18 mouse cellular contexts compared by ENCODE assay signal in the genomic region with DNA sequence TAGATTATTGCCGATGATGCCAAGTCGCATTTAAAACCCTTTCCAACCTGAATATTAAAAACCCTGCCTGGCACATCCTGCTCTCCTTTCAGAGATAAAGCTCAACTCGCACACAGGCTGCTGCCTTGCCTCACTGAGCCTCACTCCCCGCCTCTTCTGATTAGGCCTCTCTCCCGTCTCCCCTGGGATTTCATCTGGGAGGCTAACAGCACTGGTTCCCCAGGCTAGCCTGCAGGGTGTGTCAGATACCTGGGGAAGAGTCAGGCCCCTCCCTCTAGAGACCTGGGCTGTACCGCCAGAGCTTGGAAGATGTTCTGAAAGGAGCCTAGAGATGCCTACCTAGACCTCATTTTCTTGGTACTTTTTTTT.
DNase-seq lines count a peak whose midpoint lies in the region; ATAC-seq lines count a peak whose summit lies in the region.
"Had no signal": no experiment of that assay in that cellular context is flagged by ENCODE, and none has a peak within 500 bp of the region (broad histone marks: within the 10 kb centered on the region; RNA-seq: fewer than 3 reads in every experiment).

No protein-coding gene starts in this region.

- no peak overlapping the region for H3K27ac ChIP-seq in forebrain, embryonic 16.5 days (ENCODE audit: low read length)
- no peak overlapping the region for H3K27ac ChIP-seq in forebrain, embryonic 11.5 days (ENCODE audit: low read depth, low read length)
- peak overlapping the region; percentile 35; the same call in 1 of the 2 replicates for H3K27ac ChIP-seq in hindbrain, embryonic 14.5 days
- peak overlapping the region; percentile 31; the same call in 1 of the 2 replicates for H3K27ac ChIP-seq in midbrain, embryonic 15.5 days
- H3K27ac ChIP-seq: heart, embryonic 10.5 days had no signal

- no peak overlapping the region for H3K4me3 ChIP-seq in forebrain, embryonic 16.5 days (replicated peaks; ENCODE audit: low read length)
- no peak overlapping the region for H3K4me3 ChIP-seq in forebrain, embryonic 11.5 days (ENCODE audit: low read depth, low read length)
- H3K4me3 ChIP-seq in hindbrain, embryonic 14.5 days (replicated peaks; ENCODE audit: low read length) = no peak overlapping the region
- H3K4me3 ChIP-seq in midbrain, embryonic 15.5 days = no peak overlapping the region
- H3K4me3 ChIP-seq: heart, embryonic 10.5 days had no signal

- H3K36me3 ChIP-seq in forebrain, embryonic 16.5 days (ENCODE audit: control insufficient read depth, insufficient read depth) = no peaks in the 10 kb centered on the region
- no peaks in the 10 kb centered on the region for H3K36me3 ChIP-seq in forebrain, embryonic 11.5 days (ENCODE audit: control insufficient read depth, insufficient read depth, low read length)
- no peaks in the 10 kb centered on the region for H3K36me3 ChIP-seq in hindbrain, embryonic 14.5 days (replicated peaks; ENCODE audit: control insufficient read depth, insufficient read depth)
- no peaks in the 10 kb centered on the region for H3K36me3 ChIP-seq in midbrain, embryonic 15.5 days (replicated peaks)
- H3K36me3 ChIP-seq: G1E; heart, embryonic 10.5 days had no signal

- no peak overlapping the region for H3K9ac ChIP-seq in forebrain, embryonic 16.5 days (replicated peaks; ENCODE audit: low read depth, low read length)
- H3K9ac ChIP-seq in forebrain, embryonic 11.5 days (ENCODE audit: low read length) = no peak overlapping the region
- H3K9ac ChIP-seq in hindbrain, embryonic 14.5 days = no peak overlapping the region
- no peak overlapping the region for H3K9ac ChIP-seq in midbrain, embryonic 15.5 days

- no peaks in the 10 kb centered on the region for H3K27me3 ChIP-seq in forebrain, embryonic 16.5 days (replicated peaks; ENCODE audit: control insufficient read depth, insufficient read depth, low read length)
- no peaks in the 10 kb centered on the region for H3K27me3 ChIP-seq in forebrain, embryonic 11.5 days (ENCODE audit: control insufficient read depth, insufficient read depth, low read length)
- H3K27me3 ChIP-seq in hindbrain, embryonic 14.5 days (ENCODE audit: control insufficient read depth, insufficient read depth, low read length) = no peaks in the 10 kb centered on the region
- no peaks in the 10 kb centered on the region for H3K27me3 ChIP-seq in midbrain, embryonic 15.5 days (replicated peaks)

- DNase-seq in forebrain, embryonic 11.5 days (ENCODE audit: low spot score) = no peak
- DNase-seq in MN1 (ENCODE audit: low spot score) = peak; percentile 40
- no peak for DNase-seq in hindbrain, embryonic 14.5 days (ENCODE audit: low spot score)
- DNase-seq in gastrocnemius, postnatal 25 days = no peak
- no peak for DNase-seq in urinary bladder, postnatal 4 days (ENCODE audit: low spot score in 2 of 2)
- DNase-seq in adrenal gland, postnatal 36 days = no peak
- DNase-seq: adrenal gland, postnatal 25 days; cerebellum, postnatal 36 days; kidney, postnatal 14 days; layer of hippocampus, adult 9-11 months; lung, adult 2 months; right cerebral cortex, postnatal 4 days; thymus, adult 18-20 months had no signal

- no peaks in the 10 kb centered on the region for H3K9me3 ChIP-seq in forebrain, embryonic 16.5 days (ENCODE audit: control insufficient read depth, low read length)
- H3K9me3 ChIP-seq in forebrain, embryonic 11.5 days (ENCODE audit: control insufficient read depth, low read length) = no peaks in the 10 kb centered on the region
- no peaks in the 10 kb centered on the region for H3K9me3 ChIP-seq in hindbrain, embryonic 14.5 days (ENCODE audit: control insufficient read depth, low read length)
- no peaks in the 10 kb centered on the region for H3K9me3 ChIP-seq in midbrain, embryonic 15.5 days
- H3K9me3 ChIP-seq: heart, embryonic 10.5 days had no signal

- H3K4me1 ChIP-seq in forebrain, embryonic 16.5 days (replicated peaks; ENCODE audit: control insufficient read depth, insufficient read depth, low read length) = peaks cover 15% of the 10 kb centered on the region
- peaks cover 5% of the 10 kb centered on the region; the same call in 1 of the 2 replicates for H3K4me1 ChIP-seq in forebrain, embryonic 11.5 days (replicated peaks; ENCODE audit: control insufficient read depth, insufficient read depth, low read length)
- H3K4me1 ChIP-seq in hindbrain, embryonic 14.5 days (replicated peaks; ENCODE audit: control insufficient read depth, insufficient read depth, low read length) = peaks cover 12% of the 10 kb centered on the region
- peaks cover 16% of the 10 kb centered on the region for H3K4me1 ChIP-seq in midbrain, embryonic 15.5 days

- H3K4me2 ChIP-seq in forebrain, embryonic 16.5 days (ENCODE audit: low read length) = no peak overlapping the region
- no peak overlapping the region for H3K4me2 ChIP-seq in forebrain, embryonic 11.5 days (ENCODE audit: low read depth, low read length, severe bottlenecking)
- H3K4me2 ChIP-seq in hindbrain, embryonic 14.5 days (replicated peaks) = no peak overlapping the region
- no peak overlapping the region for H3K4me2 ChIP-seq in midbrain, embryonic 15.5 days

- WGBS in forebrain, embryonic 16.5 days = 36% methylated on average over 6 of the region's 6 CpGs
- WGBS in forebrain, embryonic 11.5 days = 45% methylated on average over 6 of the region's 6 CpGs
- WGBS in hindbrain, embryonic 14.5 days = 32% methylated on average over 6 of the region's 6 CpGs
- 25% methylated on average over 6 of the region's 6 CpGs for WGBS in midbrain, embryonic 15.5 days

- 0 out of 2 replicates have a peak, but pooled peaks have one; percentile 50 for ATAC-seq in forebrain, embryonic 16.5 days
- no peak for ATAC-seq in forebrain, embryonic 11.5 days (replicated peaks; ENCODE audit: low FRiP score)
- ATAC-seq in hindbrain, embryonic 14.5 days (ENCODE audit: low FRiP score) = no peak
- peak; percentile 51; the same call in 1 of the 2 replicates for ATAC-seq in midbrain, embryonic 15.5 days (replicated peaks)
- ATAC-seq: intestine, embryonic 16.5 days had no signal

Comparison
In these comparisons a context has a peak if more than half of its experiments do, and no peak if none do; other contexts are left out.
1. ATAC-seq: peak in forebrain, embryonic 16.5 days (single experiment) and midbrain, embryonic 15.5 days (single experiment); none in forebrain, embryonic 11.5 days (single experiment) and hindbrain, embryonic 14.5 days (single experiment).
2. H3K27ac ChIP-seq: peak in hindbrain, embryonic 14.5 days (single experiment) and midbrain, embryonic 15.5 days (single experiment); none in forebrain, embryonic 16.5 days (single experiment) and forebrain, embryonic 11.5 days (single experiment).